Mouse (Mus musculus): Measurements from ENCODE around the gene Polr2g.

DNA sequence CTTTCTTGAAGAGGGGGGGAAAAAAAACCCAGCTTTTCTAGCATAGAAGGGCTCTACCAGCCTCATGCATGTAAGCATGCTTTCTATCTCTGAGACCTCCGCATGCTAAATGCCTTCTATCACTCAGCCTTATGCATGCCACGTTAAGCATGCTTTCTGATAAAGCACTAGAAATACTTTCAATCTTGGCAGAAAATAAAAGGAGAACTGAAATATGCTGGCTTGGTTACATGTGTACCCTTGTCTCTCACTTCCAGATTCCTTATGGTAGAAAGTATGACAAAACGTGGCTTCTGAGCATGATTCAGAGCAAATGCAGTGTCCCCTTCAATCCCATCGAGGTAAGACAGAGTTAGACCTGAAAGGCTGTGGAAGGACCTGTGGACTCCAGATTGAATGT lies 35.1 kb downstream of the Polr2g start:
- TF ChIP-seq POLR2A (IDR thresholded peaks at IDR 0.05; ENCODE audit: low read depth, low read length) (no peak), CTCF (IDR thresholded peaks at IDR 0.05; ENCODE audit: borderline replicate concordance, insufficient read depth, low read length) (no peak)
